Mouse (Mus musculus) gastrocnemius, postnatal 36 days (tissue): ENCODE measurements around the gene Marveld1. TPM values are rescaled to one million over a fixed set of nuclear protein-coding genes. Genes with fewer than 3 reads are reported as not detected.

Experiments
- DNase-seq, 2 experiments: peaks; one replicate each; pipeline ENCODE4 v3.0.0; 2022
- intact Hi-C: fragments of 180-260 bp; cut with DNase I; formaldehyde crosslinking; loops from one replicate; pipeline ENCODE4 v1.15.1; 2025
- total RNA-seq, 2 experiments: library from RNA; stranded (reverse); gene quantifications; 2 replicates each; pipeline ENCODE4 v1.2.3; 2021

Marveld1 gene
- total RNA-seq, 2 experiments from 2014 or later, result 5.3 to 6.9 TPM

- DNase-seq, result no peak
- intact Hi-C loops, result no loop called here
These were observed 8.5 kb upstream of the Marveld1 start for GRCm38 (mm10) chr19:42138517-42139285.

GRCm38 (mm10) chr19:42139724-42140517 is 7.3 kb upstream of the Marveld1 start:
- intact Hi-C loops, result no loop called here
- DNase-seq, result no peak

GRCm38 (mm10) chr19:42141998-42142397 is 5.2 kb upstream of the Marveld1 start:
- no peak for DNase-seq
- intact Hi-C loops, result no loop called here

- intact Hi-C loops, result no loop called here
- no peak for DNase-seq
These were observed 4.4 kb upstream of the Marveld1 start for GRCm38 (mm10) chr19:42142757-42143156.

- DNase-seq, result no peak
- intact Hi-C loops, result no loop called here
These were observed 3.1 kb upstream of the Marveld1 start for GRCm38 (mm10) chr19:42144067-42144466.

- intact Hi-C loops, result loop anchor here (5.0 kb wide), 1 partner anchor 107 kb away; the partner anchor contains the start of gene Ankrd2
- peak; percentile 74 to 82 for DNase-seq
These were observed 2.5 kb upstream of the Marveld1 start for GRCm38 (mm10) chr19:42144541-42145167.

- DNase-seq, result no peak
- intact Hi-C loops, result loop anchor here (5.0 kb wide), 1 partner anchor 108 kb away; the partner anchor contains the start of gene Ankrd2
These were observed 2.0 kb upstream of the Marveld1 start for GRCm38 (mm10) chr19:42145210-42145609.

- intact Hi-C loops, result loop anchor here (2.0 to 5.0 kb wide), 2 partner anchors 21 to 108 kb away; partner anchors contain the start of gene Ankrd2
- DNase-seq, result no peak
These were observed 1.5 kb upstream of the Marveld1 start for GRCm38 (mm10) chr19:42145731-42146130.

GRCm38 (mm10) chr19:42146276-42147010 is 757 bp upstream of the Marveld1 start:
- no peak for DNase-seq
- intact Hi-C loops, result loop anchor here (2.0 to 5.0 kb wide), 2 partner anchors 20 to 109 kb away; partner anchors contain the start of gene Ankrd2

- intact Hi-C loops, result loop anchor here (2.0 to 5.0 kb wide), 2 partner anchors 19 to 111 kb away; partner anchors contain the start of gene Ankrd2
These were observed 769 bp downstream of the Marveld1 start for GRCm38 (mm10) chr19:42147769-42148568.

GRCm38 (mm10) chr19:42148569-42148860 is 1.3 kb downstream of the Marveld1 start:
- DNase-seq, result no peak
- intact Hi-C loops, result loop anchor here (5.0 kb wide), 1 partner anchor 111 kb away; the partner anchor contains the start of gene Ankrd2

More at GRCm38 (mm10) chr19:42147769-42148568, 769 bp downstream of the Marveld1 start:
- DNase-seq, result peak; percentile 51 to 63

GRCm38 (mm10) chr19:42151990-42152389 is 4.8 kb downstream of the Marveld1 start:
- intact Hi-C loops, result no loop called here
- peak; percentile 78 to 88 for DNase-seq

GRCm38 (mm10) chr19:42157493-42158237 is 10.5 kb downstream of the Marveld1 start:
- DNase-seq, result no peak
- intact Hi-C loops, result no loop called here

GRCm38 (mm10) chr19:42158246-42159017 is 11.2 kb downstream of the Marveld1 start:
- no peak for DNase-seq
- intact Hi-C loops, result no loop called here

GRCm38 (mm10) chr19:42163764-42164163 is 16.6 kb downstream of the Marveld1 start, which contains the start of gene Zfyve27:
Zfyve27 (plus strand) TSS chr19:42163951.
- intact Hi-C loops, result no loop called here
- DNase-seq, result no peak

- DNase-seq, result no peak
- intact Hi-C loops, result no loop called here
These were observed 17.0 kb downstream of the Marveld1 start for GRCm38 (mm10) chr19:42164188-42164587.

- intact Hi-C loops, result loop anchor here (2.0 kb wide), 1 partner anchor 19 kb away; the partner anchor contains the start of gene Marveld1
These were observed 18.9 kb downstream of the Marveld1 start for GRCm38 (mm10) chr19:42166130-42166529.

More at GRCm38 (mm10) chr19:42166130-42166529, 18.9 kb downstream of the Marveld1 start:
- peak; percentile 86 for DNase-seq
